ENCODE assay signal across 8 mouse cellular contexts in the genomic region with DNA sequence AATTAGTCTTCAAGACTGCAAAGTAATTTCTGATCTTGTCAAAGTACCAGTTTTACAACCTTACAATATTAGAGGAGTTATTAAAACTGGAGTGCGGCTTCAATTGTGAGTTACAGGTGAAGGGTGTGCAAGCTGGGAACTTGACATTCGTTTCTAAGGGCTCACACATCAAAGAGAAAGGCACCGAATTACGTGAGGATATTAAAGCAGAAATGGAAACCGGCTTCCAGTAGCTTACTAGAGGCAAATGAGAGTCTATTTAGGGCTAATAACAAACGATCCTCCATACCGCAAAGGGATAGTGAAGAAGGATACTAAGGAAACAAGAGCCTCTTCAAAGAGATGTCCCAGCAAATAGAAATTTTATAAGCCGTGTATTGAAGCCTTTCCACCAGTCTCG. TPM values are rescaled to one million over a fixed set of nuclear protein-coding genes. Genes with fewer than 3 reads are reported as not detected.
DNase-seq lines count a peak whose midpoint lies in the region; ATAC-seq and TF ChIP-seq lines count a peak whose summit lies in the region.

No protein-coding gene starts in this region.

- H3K36me3 ChIP-seq in kidney, embryonic 16.5 days (ENCODE audit: insufficient read depth, low read length): no peaks in the 10 kb centered on the region
- no peaks in the 10 kb centered on the region for H3K36me3 ChIP-seq in hindbrain, embryonic 15.5 days
- H3K36me3 ChIP-seq in midbrain, postnatal 0 days (ENCODE audit: insufficient read depth, low read length): no peaks in the 10 kb centered on the region

- no peaks in the 10 kb centered on the region for H3K9me3 ChIP-seq in kidney, embryonic 16.5 days (ENCODE audit: low read length)
- no peaks in the 10 kb centered on the region for H3K9me3 ChIP-seq in hindbrain, embryonic 15.5 days
- no peaks in the 10 kb centered on the region for H3K9me3 ChIP-seq in midbrain, postnatal 0 days (ENCODE audit: low read length)

- H3K27ac ChIP-seq in kidney, embryonic 16.5 days (ENCODE audit: low read length): no peak overlapping the region
- H3K27ac ChIP-seq in brown adipose tissue, adult 24 weeks (replicated peaks; ENCODE audit: low read depth, low read length): peak overlapping the region; percentile 96
- peak overlapping the region; percentile 99; the same call in 1 of the 2 replicates for H3K27ac ChIP-seq in hindbrain, embryonic 15.5 days (replicated peaks)
- peak overlapping the region; percentile 98; the same call in 1 of the 2 replicates for H3K27ac ChIP-seq in midbrain, postnatal 0 days (ENCODE audit: low read depth, low read length)

- H3K4me2 ChIP-seq in kidney, embryonic 16.5 days (replicated peaks; ENCODE audit: low read depth, low read length): peak overlapping the region; percentile 70
- peak overlapping the region; percentile 76 for H3K4me2 ChIP-seq in hindbrain, embryonic 15.5 days
- peak overlapping the region; percentile 64 for H3K4me2 ChIP-seq in midbrain, postnatal 0 days (ENCODE audit: low read depth, low read length, poor library complexity, severe bottlenecking)

- no peak for TF ChIP-seq CTCF in midbrain, postnatal 0 days (IDR thresholded peaks at IDR 0.05)

- no peak for DNase-seq in kidney, adult 8-10 months
- DNase-seq in midbrain, postnatal 0 days (ENCODE audit: low spot score): no peak
- DNase-seq in ovary, postnatal 14 days (ENCODE audit: low spot score): no peak
- DNase-seq in layer of hippocampus, postnatal 25 days (ENCODE audit: extremely low spot score in 1 of 2, low spot score in 1 of 2): no peak

- ATAC-seq in kidney, embryonic 16.5 days (ENCODE audit: low FRiP score, low TSS enrichment): no peak
- ATAC-seq in hindbrain, embryonic 15.5 days (ENCODE audit: low FRiP score, low read depth): no peak
- no peak for ATAC-seq in midbrain, postnatal 0 days (ENCODE audit: low FRiP score)
- ATAC-seq in monocyte, adult 5-6 weeks (replicated peaks; ENCODE audit: insufficient number of reproducible peaks, low FRiP score, low TSS enrichment, poor library complexity, severe bottlenecking): no peak

- H3K27me3 ChIP-seq in kidney, embryonic 16.5 days (ENCODE audit: insufficient read depth, low read length): no peaks in the 10 kb centered on the region
- H3K27me3 ChIP-seq in hindbrain, embryonic 15.5 days: no peaks in the 10 kb centered on the region
- no peaks in the 10 kb centered on the region for H3K27me3 ChIP-seq in midbrain, postnatal 0 days (ENCODE audit: insufficient read depth, low read length)

- H3K9ac ChIP-seq in kidney, embryonic 16.5 days (replicated peaks; ENCODE audit: low read length): peak overlapping the region; percentile 98
- peak overlapping the region; percentile 97 for H3K9ac ChIP-seq in hindbrain, embryonic 15.5 days
- peak overlapping the region; percentile 97 for H3K9ac ChIP-seq in midbrain, postnatal 0 days (replicated peaks; ENCODE audit: low read length, poor library complexity, severe bottlenecking)

- 1% methylated on average over 9 of the region's 9 CpGs for WGBS in kidney, embryonic 16.5 days
- WGBS in hindbrain, embryonic 15.5 days: 2% methylated on average over 9 of the region's 9 CpGs
- 2% methylated on average over 9 of the region's 9 CpGs for WGBS in midbrain, postnatal 0 days

- H3K4me3 ChIP-seq in kidney, embryonic 16.5 days (ENCODE audit: low read length): peak overlapping the region; percentile 93
- H3K4me3 ChIP-seq in brown adipose tissue, adult 24 weeks (ENCODE audit: insufficient read depth, low read depth, low read length): peak overlapping the region; percentile 99
- peak overlapping the region; percentile 98 for H3K4me3 ChIP-seq in hindbrain, embryonic 15.5 days
- H3K4me3 ChIP-seq in midbrain, postnatal 0 days (ENCODE audit: low read depth, low read length): peak overlapping the region; percentile 98

- H3K4me1 ChIP-seq in kidney, embryonic 16.5 days (ENCODE audit: insufficient read depth, low read length): peaks cover 39% of the 10 kb centered on the region
- H3K4me1 ChIP-seq in brown adipose tissue, adult 24 weeks (ENCODE audit: control insufficient read depth, insufficient read depth, insufficient read length, low read length): peaks cover 2% of the 10 kb centered on the region; the same call in 1 of the 2 replicates
- H3K4me1 ChIP-seq in hindbrain, embryonic 15.5 days (replicated peaks): peaks cover 49% of the 10 kb centered on the region
- peaks cover 23% of the 10 kb centered on the region; the same call in 1 of the 2 replicates for H3K4me1 ChIP-seq in midbrain, postnatal 0 days (ENCODE audit: insufficient read depth, low read length)

RNA-seq across cellular contexts. Expression of a gene that starts 5.1 kb away (rescaled TPM):
- 9.6 and 11.5 TPM in 2 replicates for polyA plus RNA-seq in kidney, embryonic 16.5 days (2015; fragmentation: Nextera tagmentation; extraction: Ambion mirVana)
- 13.6 and 17.8 TPM in 2 replicates for polyA plus RNA-seq in brown adipose tissue, adult 24 weeks (2012; ENCODE audit: insufficient read depth, insufficient read length, missing spikeins)
- 11.9 and 13.5 TPM in 2 replicates for polyA plus RNA-seq in hindbrain, embryonic 15.5 days (2015; fragmentation: Nextera tagmentation; extraction: Ambion mirVana)
- 25.8 and 36.8 TPM in 2 replicates for total RNA-seq in midbrain, postnatal 0 days (2014; rRNA removed)
- 8.6 and 11.1 TPM in 2 replicates for polyA plus RNA-seq in midbrain, postnatal 0 days (2015; fragmentation: Nextera tagmentation; extraction: Ambion mirVana)
- 10 to 100 TPM; 48.4 to 61.9 TPM for total RNA-seq in layer of hippocampus, postnatal 25 days (2021)
- 29.0 to 54.6 TPM (median 37.3 TPM) in 3 replicates for total RNA-seq in monocyte, adult 5-6 weeks (2017)
